Mouse (Mus musculus) layer of hippocampus, adult 18-20 months (tissue): ENCODE measurements around the gene Igf2bp1. TPM values are rescaled to one million over a fixed set of nuclear protein-coding genes. Genes with fewer than 3 reads are reported as not detected.
A peak's percentile ranks its signal among the peaks of the same experiment; 100 is the strongest.
"Not testable (repeated sequence)": the region's sequence is repeated elsewhere in the genome, so short reads cannot be mapped to it uniquely, and the experiment has no call there.

Experiments used
- DNase-seq, 2 experiments: peaks; one replicate each; pipeline ENCODE4 v3.0.0; 2022; ENCODE audit warnings: low spot score in 2 of 2
- total RNA-seq, 2 experiments: library from RNA; stranded (reverse); gene quantifications; 2 replicates each; pipeline ENCODE4 v1.2.3; 2021

The Igf2bp1 gene
- total RNA-seq, 2 experiments from 2014 or later, result not detected

GRCm38 (mm10) chr11:95963304-95963703, 42.4 kb downstream of the Igf2bp1 start:
- DNase-seq, result no peak

- no peak for DNase-seq
These were observed 46.6 kb downstream of the Igf2bp1 start for GRCm38 (mm10) chr11:95959152-95959551.

GRCm38 (mm10) chr11:95958251-95958650, 47.5 kb downstream of the Igf2bp1 start:
- no peak for DNase-seq

DNA sequence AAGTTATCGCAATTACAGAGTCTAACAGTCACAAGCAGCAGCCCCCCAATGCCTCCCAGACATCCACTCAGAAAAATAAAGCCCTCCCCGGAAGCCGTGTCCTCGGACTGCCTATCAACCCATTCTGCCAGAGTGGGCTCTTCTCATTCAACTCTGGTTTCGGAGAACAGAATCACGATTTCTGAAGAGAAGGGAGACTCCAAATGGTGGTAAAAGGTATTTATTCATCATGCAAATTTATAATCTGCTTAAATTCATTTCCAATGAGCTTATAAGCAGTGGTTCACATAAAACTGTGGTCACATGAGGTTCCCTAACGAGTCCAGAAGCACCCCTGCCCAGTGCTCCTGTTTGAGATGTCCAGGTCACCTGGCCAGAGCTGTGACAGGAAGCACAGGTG, 48.3 kb downstream of the Igf2bp1 start:
- DNase-seq, result no peak

- DNase-seq, result no peak
These were observed 52.4 kb downstream of the Igf2bp1 start for GRCm38 (mm10) chr11:95953313-95953712.

DNA sequence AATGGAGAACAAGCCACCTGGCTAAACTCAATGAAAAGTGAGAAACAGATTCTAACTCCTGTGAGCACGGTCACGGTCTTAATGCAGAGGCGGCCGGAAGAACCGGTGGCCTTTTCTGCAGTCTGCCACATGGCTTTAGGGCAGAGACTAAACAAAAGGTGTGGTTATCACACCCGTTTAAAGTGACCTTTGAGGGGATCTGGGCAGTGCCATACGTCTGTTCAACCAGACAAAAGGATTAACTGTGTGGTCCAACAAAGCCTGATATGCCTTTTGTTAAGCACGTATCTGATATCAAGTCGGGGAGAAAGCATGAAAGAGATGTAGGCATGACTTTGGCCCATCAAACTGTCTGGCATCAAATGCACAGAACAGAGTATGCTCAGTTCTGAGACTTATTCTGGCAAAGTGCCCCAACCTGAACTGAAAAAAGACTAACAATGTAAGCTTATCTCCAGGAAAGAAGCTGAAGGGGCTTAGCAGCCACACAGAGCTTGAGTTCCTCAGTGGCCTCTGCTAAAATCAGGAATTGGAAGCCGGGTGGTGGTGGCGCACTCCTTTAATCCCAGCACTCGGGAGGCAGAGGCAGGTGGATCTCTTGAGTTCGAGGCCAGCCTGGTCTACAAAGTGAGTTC, 59.8 kb downstream of the Igf2bp1 start:
- no peak for DNase-seq

DNA sequence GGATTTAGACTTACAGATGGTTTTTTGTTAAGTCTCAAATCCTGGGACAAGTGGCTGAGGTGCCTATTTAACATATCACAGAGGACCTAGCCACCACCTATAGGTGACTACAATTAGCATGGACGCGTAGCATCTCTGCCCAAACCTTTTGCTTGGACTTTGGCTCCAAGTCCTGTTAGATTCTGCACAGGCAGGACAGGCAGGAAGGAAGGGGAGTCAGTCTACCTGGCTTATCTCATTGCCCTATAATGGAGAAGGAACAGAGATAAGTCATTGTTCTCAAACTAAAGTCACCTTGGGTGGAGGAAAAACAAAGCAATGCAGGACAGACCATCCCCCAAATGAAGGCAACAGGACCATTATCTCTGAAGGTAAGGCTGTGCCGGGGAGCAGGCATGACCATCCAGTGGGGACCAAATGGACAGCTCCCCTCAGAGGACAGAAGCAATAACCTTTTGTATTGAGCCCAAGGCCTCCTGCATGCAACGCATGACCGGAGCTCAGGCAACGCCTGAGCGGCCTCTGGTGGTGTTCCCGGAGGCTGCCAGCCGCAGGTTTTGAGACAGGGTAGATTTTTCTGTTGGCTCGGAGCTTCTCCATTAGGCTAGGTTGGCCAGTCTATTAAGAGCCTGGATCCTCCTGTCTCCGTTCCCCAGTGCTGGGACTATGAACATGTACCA, 65.8 kb downstream of the Igf2bp1 start:
- DNase-seq, result no peak

- no peak for DNase-seq
These were observed 69.3 kb downstream of the Igf2bp1 start for GRCm38 (mm10) chr11:95936409-95936808.

DNA sequence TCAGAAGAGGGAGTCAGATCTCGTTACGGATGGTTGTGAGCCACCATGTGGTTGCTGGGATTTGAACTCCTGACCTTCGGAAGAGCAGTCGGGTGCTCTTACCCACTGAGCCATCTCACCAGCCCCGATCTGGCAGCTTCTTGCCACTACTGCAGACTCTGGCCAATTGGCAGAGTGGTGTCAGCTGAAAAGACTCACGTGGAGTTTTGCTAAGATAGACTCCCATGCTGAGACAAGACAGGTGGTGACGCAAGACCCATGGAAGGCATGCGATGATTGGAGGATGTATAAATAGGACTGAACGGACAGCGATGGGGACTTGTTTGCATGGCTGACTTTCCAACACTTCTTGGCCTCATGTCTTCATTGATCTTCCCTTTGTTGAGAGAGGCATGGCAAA, 73.6 kb downstream of the Igf2bp1 start:
- not testable (repeated sequence) for DNase-seq

- DNase-seq, result no peak
These were observed 79.3 kb downstream of the Igf2bp1 start for GRCm38 (mm10) chr11:95926398-95926797.

- DNase-seq, result no peak
These were observed 79.8 kb downstream of the Igf2bp1 start for GRCm38 (mm10) chr11:95925976-95926375.

- DNase-seq, result no peak
These were observed 81.5 kb downstream of the Igf2bp1 start for GRCm38 (mm10) chr11:95924215-95924614.

DNA sequence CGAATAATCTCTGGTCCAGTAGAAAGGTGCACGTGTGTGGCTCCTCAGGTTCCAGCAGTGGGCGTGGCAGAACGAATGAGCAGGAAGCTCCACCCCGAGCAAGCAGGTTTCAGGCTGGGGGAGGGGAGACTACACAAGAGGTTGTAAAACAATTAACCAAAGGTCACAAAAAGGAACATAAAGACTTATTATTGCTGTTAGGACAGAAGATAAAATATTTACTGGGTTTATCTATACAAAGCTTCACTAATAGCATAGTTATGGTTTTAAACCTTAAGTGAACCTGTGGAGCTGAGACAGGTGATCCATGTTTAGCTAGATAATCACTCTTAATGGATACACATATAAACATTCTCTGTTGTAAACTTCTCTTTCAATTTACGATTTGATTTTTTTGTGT, 82.3 kb downstream of the Igf2bp1 start:
- not testable (repeated sequence) for DNase-seq

- no peak for DNase-seq
These were observed 83.6 kb downstream of the Igf2bp1 start for GRCm38 (mm10) chr11:95921991-95922621.

DNA sequence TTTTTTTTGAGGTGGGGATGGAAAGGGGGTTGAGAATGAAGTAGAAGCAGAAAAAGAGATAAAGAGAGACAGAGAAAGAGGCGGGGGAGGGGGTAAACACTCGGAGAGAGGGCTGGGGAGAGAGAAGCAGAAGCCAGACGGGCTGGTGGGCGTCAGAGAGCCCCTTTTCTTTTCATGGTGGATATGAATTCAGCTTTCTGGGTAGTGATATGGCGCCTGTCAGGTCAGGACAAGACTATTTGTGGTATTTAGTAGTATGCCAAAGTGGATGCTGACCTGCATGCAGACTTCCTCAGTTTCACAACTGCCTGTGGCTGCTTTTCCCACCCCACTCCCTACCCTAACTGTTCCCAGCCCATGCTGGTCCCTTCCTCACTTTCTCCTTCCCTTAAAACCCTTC, 89.3 kb downstream of the Igf2bp1 start:
- DNase-seq, result no peak

- no peak for DNase-seq
These were observed 90.6 kb downstream of the Igf2bp1 start for GRCm38 (mm10) chr11:95915006-95915710.

GRCm38 (mm10) chr11:95914571-95914991, 91.2 kb downstream of the Igf2bp1 start, which contains the start of gene B4galnt2:
TSS of gene B4galnt2 (minus strand) at chr11:95914891.
- peak in 1 of 2 experiments; percentile 21 for DNase-seq

DNA sequence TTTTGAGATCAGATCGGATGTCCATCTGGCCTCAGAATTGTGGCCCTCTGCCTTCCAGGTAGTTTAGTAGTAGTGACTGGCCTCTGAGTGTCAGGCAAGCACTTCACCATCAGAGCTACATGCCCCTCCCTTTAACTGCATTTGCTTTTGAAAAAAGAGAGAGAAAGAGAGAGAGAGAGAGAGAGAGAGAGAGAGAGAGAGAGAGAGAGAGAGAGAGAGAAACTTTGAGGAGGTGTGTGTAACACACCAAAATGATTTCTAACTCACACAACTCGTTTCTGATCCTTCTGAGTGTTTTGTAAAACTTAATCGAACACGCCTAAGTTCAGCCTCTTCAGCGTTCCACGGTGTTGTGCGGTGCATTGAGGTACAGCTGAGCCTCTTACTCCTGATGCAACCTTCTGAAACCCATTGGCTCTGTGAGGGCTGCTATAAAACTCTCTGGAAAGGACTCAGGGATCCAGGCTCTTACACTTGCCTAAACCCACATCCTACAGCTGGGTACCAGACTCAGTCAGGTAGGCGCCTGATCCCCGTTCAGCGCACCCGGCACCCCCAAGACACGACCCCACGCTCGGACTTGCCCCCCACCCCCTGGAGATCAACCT, 91.7 kb downstream of the Igf2bp1 start:
- no peak for DNase-seq

DNA sequence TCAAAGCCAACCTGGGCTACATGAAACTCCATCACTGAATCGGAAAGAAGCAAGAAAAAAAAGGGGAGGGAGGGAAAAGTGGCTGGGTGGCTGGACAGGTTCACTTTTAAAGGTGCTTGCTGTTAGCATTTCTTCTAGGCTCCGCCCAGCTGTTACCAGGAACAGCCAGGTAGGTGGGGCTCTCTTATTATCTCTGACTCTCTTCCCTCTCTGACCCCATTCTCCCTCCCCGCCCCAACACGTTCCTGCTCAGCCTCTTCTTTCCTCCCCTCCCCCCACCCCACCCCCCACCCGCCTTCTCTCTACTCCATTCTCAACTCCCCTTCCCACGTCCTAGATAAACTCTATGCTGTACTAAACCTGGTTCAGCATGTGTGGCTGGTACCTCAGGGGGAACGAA, 94.2 kb downstream of the Igf2bp1 start:
- no peak for DNase-seq

GRCm38 (mm10) chr11:95907805-95908524, 97.8 kb downstream of the Igf2bp1 start:
- DNase-seq, result no peak
